Mouse (Mus musculus): Measurements from ENCODE around the gene Pax5. TPM values are rescaled to one million over a fixed set of nuclear protein-coding genes. Genes with fewer than 3 reads are reported as not detected.
A peak's percentile ranks its signal among the peaks of the same experiment; 100 is the strongest.

Gene Pax5
- polyA plus RNA-seq, 1 experiment from 2014 or later, result 3.3 TPM

GRCm38 (mm10) chr4:44703686-44704368 lies 6.5 kb downstream of the Pax5 start:
- Histone ChIP-seq H3K36me3 (no peaks in the 10 kb centered on the region), H3K4me3 (peak overlapping the region; percentile 48), H3K4me1 (peaks cover 30% of the 10 kb centered on the region), H3K27ac (no peak overlapping the region), H3K4me2 (replicated peaks) (peak overlapping the region; percentile 76), H3K9me3 (no peaks in the 10 kb centered on the region), H3K9ac (peak overlapping the region; percentile 54), H3K27me3 (replicated peaks) (peaks cover 97% of the 10 kb centered on the region)
- 1% methylated on average over 66 of the region's 66 CpGs for WGBS
- ATAC-seq (ENCODE audit: low FRiP score, low read depth), result peak; percentile 14; the same call in 1 of the 2 replicates

GRCm38 (mm10) chr4:44702891-44703685 lies 7.2 kb downstream of the Pax5 start:
- H3K4me1 ChIP-seq, result peaks cover 30% of the 10 kb centered on the region
- no peaks in the 10 kb centered on the region for H3K36me3 ChIP-seq
- H3K27ac ChIP-seq, result no peak overlapping the region
- peak overlapping the region; percentile 48 for H3K4me3 ChIP-seq
- H3K9ac ChIP-seq, result peak overlapping the region; percentile 54
- no peaks in the 10 kb centered on the region for H3K9me3 ChIP-seq
- peak overlapping the region; percentile 76 for H3K4me2 ChIP-seq (replicated peaks)
- H3K27me3 ChIP-seq (replicated peaks), result peaks cover 93% of the 10 kb centered on the region
- no peak for ATAC-seq (ENCODE audit: low FRiP score, low read depth)
- WGBS, result under 1% methylated on average over 58 of the region's 58 CpGs

- H3K4me3 ChIP-seq, result peak overlapping the region; percentile 48
- 0 out of 2 replicates have a peak overlapping the region, but pooled peaks have one; percentile 35 for H3K9ac ChIP-seq
- H3K4me2 ChIP-seq (replicated peaks), result peak overlapping the region; percentile 76
- no peak overlapping the region for H3K27ac ChIP-seq
- 1% methylated on average over 25 of the region's 25 CpGs for WGBS
- no peak for ATAC-seq (ENCODE audit: low FRiP score, low read depth)
- H3K27me3 ChIP-seq (replicated peaks), result peaks cover 86% of the 10 kb centered on the region
- no peaks in the 10 kb centered on the region for H3K9me3 ChIP-seq
- no peaks in the 10 kb centered on the region for H3K36me3 ChIP-seq
- H3K4me1 ChIP-seq, result peaks cover 30% of the 10 kb centered on the region
Observed at GRCm38 (mm10) chr4:44702011-44702527, 8.2 kb downstream of the Pax5 start.

DNA sequence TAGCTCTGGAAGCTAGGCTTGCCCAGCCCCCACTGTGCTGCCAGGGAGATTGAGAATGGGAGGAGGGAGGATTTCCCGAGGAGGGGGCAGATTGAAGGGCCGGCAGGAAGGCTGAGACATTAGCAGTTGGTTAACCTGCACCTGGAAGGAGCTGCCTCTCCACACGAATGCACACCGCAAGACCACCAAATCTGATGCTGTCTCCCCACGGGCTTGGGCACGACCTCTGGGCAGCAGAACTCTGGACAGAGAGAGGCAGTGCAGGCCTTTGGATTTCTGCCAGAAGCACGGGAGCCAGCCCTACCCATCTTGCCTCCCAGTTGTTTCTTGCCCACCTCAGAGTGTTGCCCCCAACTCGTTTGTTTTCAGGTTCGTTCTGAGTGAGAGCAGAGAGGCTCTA lies 8.8 kb downstream of the Pax5 start:
- H3K36me3 ChIP-seq, result no peaks in the 10 kb centered on the region
- no peak for ATAC-seq (ENCODE audit: low FRiP score, low read depth)
- H3K4me1 ChIP-seq, result peaks cover 30% of the 10 kb centered on the region
- no peaks in the 10 kb centered on the region for H3K9me3 ChIP-seq
- WGBS, result 2% methylated on average over 9 of the region's 9 CpGs
- H3K4me3 ChIP-seq, result peak overlapping the region; percentile 48
- H3K27ac ChIP-seq, result no peak overlapping the region
- 0 out of 2 replicates have a peak overlapping the region, but pooled peaks have one; percentile 35 for H3K9ac ChIP-seq
- peaks cover 81% of the 10 kb centered on the region for H3K27me3 ChIP-seq (replicated peaks)
- peak overlapping the region; percentile 76 for H3K4me2 ChIP-seq (replicated peaks)

DNA sequence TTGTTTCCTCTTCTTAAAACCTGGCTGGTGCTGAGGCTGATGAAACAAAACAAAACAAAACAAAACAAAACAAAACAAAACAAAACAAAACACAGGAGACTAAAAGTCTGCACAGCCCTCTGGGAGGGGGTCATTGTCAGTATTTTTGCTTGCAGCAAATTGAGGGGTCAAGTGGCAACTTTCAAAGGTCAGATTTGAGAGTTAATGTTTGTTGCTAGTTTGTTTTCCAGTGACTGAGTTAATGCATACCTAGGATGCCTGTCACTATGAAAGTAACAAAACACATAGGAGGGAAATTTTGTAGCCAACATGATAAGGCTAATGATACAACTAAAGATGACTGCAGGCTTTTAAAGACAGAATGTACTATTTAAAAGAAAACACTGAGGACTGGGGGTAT lies 13.6 kb downstream of the Pax5 start:
- Histone ChIP-seq H3K4me3 (no peak overlapping the region), H3K27ac (no peak overlapping the region), H3K4me2 (replicated peaks) (no peak overlapping the region), H3K9me3 (no peaks in the 10 kb centered on the region), H3K4me1 (peaks cover 6% of the 10 kb centered on the region; the same call in 1 of the 2 replicates), H3K27me3 (replicated peaks) (peaks cover 43% of the 10 kb centered on the region), H3K9ac (no peak overlapping the region), H3K36me3 (no peaks in the 10 kb centered on the region)
- ATAC-seq (ENCODE audit: low FRiP score, low read depth), result no peak

DNA sequence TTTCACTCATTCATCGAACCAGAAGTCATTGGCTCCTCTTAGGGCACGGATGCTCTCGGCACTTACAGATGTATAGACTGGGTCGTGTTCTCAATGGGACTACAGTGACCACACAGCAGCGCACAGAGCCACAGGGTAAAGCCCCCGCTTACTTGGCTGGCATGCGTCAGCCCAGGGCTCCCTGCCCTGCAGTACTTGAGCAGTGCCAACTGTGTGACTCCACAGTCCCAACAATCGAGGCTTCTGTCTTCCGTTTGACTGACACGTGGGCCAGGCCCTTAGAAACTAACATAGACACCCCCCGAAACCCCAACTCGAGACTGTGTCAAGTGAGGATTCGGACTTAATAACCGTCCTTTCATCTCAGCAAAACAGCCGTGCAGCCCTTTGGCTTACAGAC lies 15.9 kb downstream of the Pax5 start:
- H3K36me3 ChIP-seq, result no peaks in the 10 kb centered on the region
- 37% methylated on average over 15 of the region's 15 CpGs for WGBS
- no peak overlapping the region for H3K4me3 ChIP-seq
- H3K27ac ChIP-seq, result no peak overlapping the region
- H3K4me1 ChIP-seq, result no peaks in the 10 kb centered on the region
- H3K9me3 ChIP-seq, result no peaks in the 10 kb centered on the region
- peaks cover 20% of the 10 kb centered on the region for H3K27me3 ChIP-seq (replicated peaks)
- no peak overlapping the region for H3K9ac ChIP-seq
- ATAC-seq (ENCODE audit: low FRiP score, low read depth), result no peak
- H3K4me2 ChIP-seq (replicated peaks), result no peak overlapping the region

- WGBS, result 80% methylated on average over 6 of the region's 6 CpGs
Observed at GRCm38 (mm10) chr4:44685582-44685981, 24.7 kb downstream of the Pax5 start.

DNA sequence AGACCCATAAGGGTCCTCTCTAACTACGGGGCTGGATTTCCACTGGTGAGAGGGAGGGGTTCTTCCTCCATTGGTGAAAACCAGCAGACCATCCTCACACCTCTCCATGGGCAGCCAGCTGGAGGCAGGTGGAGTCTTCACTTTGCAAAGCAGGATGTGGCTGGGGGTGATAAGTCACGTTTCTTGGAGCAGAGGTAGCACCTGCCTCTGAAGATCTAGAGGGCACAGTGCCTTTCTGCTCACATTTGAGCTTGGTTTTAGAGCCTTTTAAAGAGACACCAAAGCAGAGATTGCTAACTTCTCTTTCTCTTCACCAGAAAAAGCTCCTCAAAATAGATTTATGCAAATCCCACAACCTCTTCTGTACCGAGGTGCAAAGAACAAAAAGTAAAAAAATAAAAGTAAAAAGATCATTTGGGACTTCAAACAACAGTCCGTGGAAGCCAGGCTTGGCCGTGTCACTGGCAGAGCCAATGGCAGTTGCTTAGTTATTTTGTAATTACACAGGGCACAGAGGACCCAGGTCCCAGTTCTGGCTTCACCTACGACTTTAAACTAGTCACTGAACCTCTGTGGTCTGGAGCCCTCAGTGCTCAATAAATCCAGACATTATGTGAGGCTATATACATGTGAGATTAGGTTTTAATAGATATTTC lies 29.9 kb downstream of the Pax5 start:
- H3K4me1 ChIP-seq, result no peaks in the 10 kb centered on the region
- no peak overlapping the region for H3K4me2 ChIP-seq (replicated peaks)
- no peaks in the 10 kb centered on the region for H3K36me3 ChIP-seq
- H3K4me3 ChIP-seq, result no peak overlapping the region
- H3K9me3 ChIP-seq, result no peaks in the 10 kb centered on the region
- H3K9ac ChIP-seq, result no peak overlapping the region
- H3K27ac ChIP-seq, result no peak overlapping the region
- H3K27me3 ChIP-seq (replicated peaks), result no peaks in the 10 kb centered on the region; the same call in 1 of the 2 replicates
- ATAC-seq (ENCODE audit: low FRiP score, low read depth), result no peak
- 75% methylated on average over 6 of the region's 6 CpGs for WGBS

More at GRCm38 (mm10) chr4:44685582-44685981, 24.7 kb downstream of the Pax5 start:
- no peak overlapping the region for H3K9ac ChIP-seq
- no peaks in the 10 kb centered on the region for H3K27me3 ChIP-seq (replicated peaks)
- H3K4me2 ChIP-seq (replicated peaks), result no peak overlapping the region
- H3K4me1 ChIP-seq, result no peaks in the 10 kb centered on the region
- ATAC-seq (ENCODE audit: low FRiP score, low read depth), result no peak
- H3K36me3 ChIP-seq, result no peaks in the 10 kb centered on the region
- no peaks in the 10 kb centered on the region for H3K9me3 ChIP-seq
- no peak overlapping the region for H3K27ac ChIP-seq
- no peak overlapping the region for H3K4me3 ChIP-seq

- Histone ChIP-seq H3K9ac (no peak overlapping the region), H3K9me3 (no peaks in the 10 kb centered on the region), H3K4me2 (replicated peaks) (no peak overlapping the region), H3K36me3 (no peaks in the 10 kb centered on the region), H3K4me3 (no peak overlapping the region), H3K27ac (no peak overlapping the region), H3K4me1 (no peaks in the 10 kb centered on the region), H3K27me3 (replicated peaks) (no peaks in the 10 kb centered on the region; the same call in 1 of the 2 replicates)
- ATAC-seq (ENCODE audit: low FRiP score, low read depth), result no peak
- 53% methylated on average over 5 of the region's 5 CpGs for WGBS
Observed at GRCm38 (mm10) chr4:44678641-44679040, 31.6 kb downstream of the Pax5 start.

- ATAC-seq (ENCODE audit: low FRiP score, low read depth), result no peak
- Histone ChIP-seq H3K9ac (no peak overlapping the region), H3K4me3 (no peak overlapping the region), H3K27ac (no peak overlapping the region), H3K9me3 (no peaks in the 10 kb centered on the region), H3K36me3 (no peaks in the 10 kb centered on the region), H3K4me1 (no peaks in the 10 kb centered on the region), H3K27me3 (replicated peaks) (no peaks in the 10 kb centered on the region; the same call in 1 of the 2 replicates), H3K4me2 (replicated peaks) (no peak overlapping the region)
- 69% methylated on average over 3 of the region's 3 CpGs for WGBS
Observed at GRCm38 (mm10) chr4:44678026-44678425, 32.3 kb downstream of the Pax5 start.

- no peaks in the 10 kb centered on the region for H3K4me1 ChIP-seq
- H3K27me3 ChIP-seq (replicated peaks), result no peaks in the 10 kb centered on the region; the same call in 1 of the 2 replicates
- 94% methylated on average over 8 of the region's 8 CpGs for WGBS
- no peak overlapping the region for H3K27ac ChIP-seq
- no peak overlapping the region for H3K4me3 ChIP-seq
- H3K9me3 ChIP-seq, result no peaks in the 10 kb centered on the region
- H3K4me2 ChIP-seq (replicated peaks), result no peak overlapping the region
- ATAC-seq (ENCODE audit: low FRiP score, low read depth), result no peak
- no peaks in the 10 kb centered on the region for H3K36me3 ChIP-seq
- no peak overlapping the region for H3K9ac ChIP-seq
Observed at GRCm38 (mm10) chr4:44674973-44675372, 35.3 kb downstream of the Pax5 start.

GRCm38 (mm10) chr4:44673726-44674125 lies 36.6 kb downstream of the Pax5 start:
- no peaks in the 10 kb centered on the region for H3K4me1 ChIP-seq
- H3K9me3 ChIP-seq, result no peaks in the 10 kb centered on the region
- H3K27me3 ChIP-seq (replicated peaks), result no peaks in the 10 kb centered on the region
- no peak for ATAC-seq (ENCODE audit: low FRiP score, low read depth)
- no peak overlapping the region for H3K27ac ChIP-seq
- no peak overlapping the region for H3K4me3 ChIP-seq
- H3K9ac ChIP-seq, result no peak overlapping the region
- H3K4me2 ChIP-seq (replicated peaks), result no peak overlapping the region
- 13% methylated on average over 9 of the region's 9 CpGs for WGBS
- no peaks in the 10 kb centered on the region for H3K36me3 ChIP-seq
